Mouse (Mus musculus) CH12F3 (cell line): ENCODE data around the gene Colca2.

Experiments
- in situ Hi-C: fragments of 300-500 bp; cut with MboI; formaldehyde crosslinking; loops from 2 replicates; pipeline ENCODE4 v1.14.3; 2020; ENCODE audit warnings: low sequenced_read_pairs

Colca2 gene

GRCm38 (mm10) chr9:51274678-51275077 lies 3.7 kb downstream of the Colca2 start:
- in situ Hi-C loops: no loop called here

DNA sequence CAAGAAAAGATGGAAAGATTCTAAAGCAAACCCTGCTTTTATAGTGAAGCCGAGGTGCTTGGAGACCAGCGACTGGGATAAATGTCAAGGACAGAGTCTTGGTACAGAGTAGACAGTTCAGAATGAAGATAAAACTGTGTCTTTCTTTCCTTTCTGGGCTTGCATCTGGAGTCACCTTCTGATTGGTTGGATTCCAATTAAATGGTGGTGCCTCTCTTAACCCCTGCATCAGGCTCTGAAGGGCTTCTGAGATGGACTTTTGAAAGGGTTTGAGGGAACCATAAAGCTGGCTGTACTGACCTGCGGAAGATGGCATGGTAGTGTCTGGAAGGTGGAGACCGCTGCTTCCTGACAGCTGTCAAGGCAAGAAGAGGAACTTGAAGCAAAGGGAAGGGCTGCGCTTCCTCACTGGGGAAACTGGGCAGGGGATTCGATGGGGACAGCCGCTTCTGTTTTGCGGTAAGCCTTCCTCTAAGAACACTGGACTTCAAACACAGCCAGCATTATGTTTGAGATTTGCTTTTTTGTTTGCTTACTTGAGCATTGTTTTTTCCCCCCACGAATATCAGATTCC lies 4.7 kb downstream of the Colca2 start:
- in situ Hi-C loops: no loop called here

- in situ Hi-C loops: no loop called here
Observed at GRCm38 (mm10) chr9:51272102-51272501, 6.3 kb downstream of the Colca2 start.

DNA sequence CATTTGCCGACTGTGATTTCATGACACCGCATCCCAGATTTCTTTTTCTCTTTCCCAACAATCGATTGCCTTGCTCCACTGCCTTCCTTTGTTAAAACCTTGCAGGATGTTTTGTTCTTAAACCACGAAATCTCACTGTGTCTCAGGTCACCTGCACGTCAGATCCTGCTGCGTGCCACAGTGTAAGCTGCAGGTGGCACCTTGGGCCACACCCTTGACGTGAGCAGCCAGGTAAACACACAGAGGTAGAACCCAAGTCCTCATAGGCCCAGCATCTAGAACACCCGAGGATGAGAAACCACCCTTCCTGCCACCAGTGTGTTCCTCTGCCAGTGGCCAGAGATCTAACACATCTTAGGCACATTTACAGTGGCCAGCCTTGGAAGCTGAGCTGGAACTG lies 7.3 kb downstream of the Colca2 start:
- in situ Hi-C loops: no loop called here

- in situ Hi-C loops: no loop called here
Observed at GRCm38 (mm10) chr9:51268852-51269251, 9.5 kb downstream of the Colca2 start.

DNA sequence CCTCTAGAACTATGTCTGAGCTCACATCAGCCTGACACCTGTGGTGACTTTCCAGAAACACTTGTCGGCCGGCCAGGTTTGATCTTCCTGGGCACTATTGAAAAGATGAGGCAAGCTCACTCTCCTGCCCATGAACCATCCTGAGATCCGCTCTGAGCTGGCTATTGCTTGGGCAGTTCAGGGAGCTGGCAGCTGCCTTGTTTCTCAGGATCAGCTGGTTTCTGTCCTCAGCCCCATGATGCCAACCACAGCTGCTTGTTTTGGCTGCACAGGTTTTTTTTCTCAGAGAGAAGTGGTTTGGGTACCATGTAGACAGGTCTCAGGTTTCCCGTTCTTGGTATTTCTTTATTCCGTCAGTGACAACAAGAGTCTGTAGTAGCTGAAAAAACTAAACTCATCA lies 19.9 kb downstream of the Colca2 start:
- in situ Hi-C loops: no loop called here

DNA sequence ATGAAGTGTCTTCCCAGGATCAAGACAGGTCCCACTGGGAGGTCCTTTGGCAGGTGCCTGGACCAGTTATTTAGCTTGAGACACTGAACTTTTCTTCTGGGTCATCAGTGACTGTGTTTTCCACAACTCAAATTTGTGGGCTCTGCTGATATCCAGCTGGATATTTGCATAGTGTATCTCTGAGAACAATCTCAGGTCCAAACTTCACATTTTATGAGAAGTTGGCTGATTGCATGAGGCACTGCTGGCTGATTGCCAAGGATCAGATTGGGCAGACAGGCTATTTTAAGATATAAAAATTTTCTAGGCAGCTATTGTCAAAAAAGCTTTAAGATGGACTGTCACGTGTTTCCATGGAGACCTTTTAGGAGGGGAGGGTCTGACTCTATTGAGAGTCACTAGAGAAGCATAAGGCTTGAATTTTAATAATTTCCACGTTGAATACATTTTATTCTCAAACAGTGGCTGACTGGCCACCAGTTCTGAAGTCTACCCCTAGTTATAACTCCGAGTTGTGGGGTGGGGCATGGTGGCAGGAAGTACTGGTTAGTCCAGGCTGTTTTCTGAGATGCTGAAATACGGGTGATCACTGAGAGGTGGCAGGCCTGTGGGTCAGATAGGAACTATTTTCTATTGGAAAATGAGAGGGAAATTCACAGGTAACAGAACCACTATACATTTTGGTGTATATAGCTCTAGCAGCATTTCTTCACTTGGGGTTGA lies 21.4 kb downstream of the Colca2 start:
- in situ Hi-C loops: no loop called here

DNA sequence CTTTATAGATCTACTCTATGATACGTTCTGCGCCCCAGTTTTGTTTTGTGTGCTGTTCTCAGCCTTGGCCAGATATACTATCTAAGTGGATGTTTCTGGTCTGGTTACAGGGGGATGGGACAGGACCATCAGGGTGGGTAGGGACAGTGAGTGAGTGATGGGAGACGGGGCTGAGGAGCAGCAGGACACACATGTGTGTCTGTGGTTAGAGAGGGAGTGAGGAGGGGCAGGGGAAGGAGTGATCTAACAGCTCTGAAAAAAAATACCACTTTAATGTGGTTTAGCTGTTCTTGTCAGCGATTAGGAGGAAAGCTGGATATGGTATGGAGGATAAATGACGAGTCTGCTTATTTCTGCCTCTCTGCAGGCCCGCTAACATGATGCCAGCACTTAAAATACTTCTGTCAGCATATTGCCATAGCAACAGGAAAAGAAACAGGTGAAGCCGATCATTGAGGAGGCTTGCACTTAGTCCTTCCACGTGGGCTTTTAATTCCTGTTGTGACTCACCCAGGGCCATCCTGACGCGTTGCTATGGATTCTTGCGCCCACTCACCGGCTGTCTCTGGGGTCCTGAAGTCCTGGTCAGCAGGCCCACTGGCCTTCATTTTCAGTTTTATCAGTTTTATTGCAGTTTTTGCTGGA lies 39.5 kb downstream of the Colca2 start:
- in situ Hi-C loops: no loop called here

- in situ Hi-C loops: no loop called here
Observed at GRCm38 (mm10) chr9:51232163-51232562, 46.2 kb downstream of the Colca2 start.

- in situ Hi-C loops: no loop called here
Observed at GRCm38 (mm10) chr9:51230701-51231389, 47.5 kb downstream of the Colca2 start.

- in situ Hi-C loops: no loop called here
Observed at GRCm38 (mm10) chr9:51225636-51226166, 52.7 kb downstream of the Colca2 start.
